Mouse (Mus musculus) MEL (cell line): ENCODE measurements around the gene Unkl.

Source experiments
- CTCF ChIP-seq, 3 experiments: IDR thresholded peaks in 2 of 3; conservative IDR thresholded peaks in 1 of 3; 2 replicates each; pipeline ENCODE4 v1.5.1; 2011 to 2012; ENCODE audit warnings: low read length in 3 of 3, low read depth in 2 of 3, mild to moderate bottlenecking in 2 of 3, improper control_type of control experiment in 1 of 3, inconsistent platforms in 1 of 3, mixed read lengths in 1 of 3, moderate library complexity in 1 of 3; ENCODE audit not compliant: control insufficient read depth in 1 of 3, insufficient read depth in 1 of 3, poor library complexity in 1 of 3, severe bottlenecking in 1 of 3
- EP300 ChIP-seq, 2 experiments: IDR thresholded peaks; 2 replicates each; pipeline ENCODE4 v1.6.1; 2011; ENCODE audit warnings: improper control_type of control experiment in 2 of 2, low read length in 2 of 2, low read depth in 1 of 2, mild to moderate bottlenecking in 1 of 2
- MAZ ChIP-seq: IDR thresholded peaks from 2 replicates; pipeline ENCODE4 v1.6.1; 2012; ENCODE audit warnings: low read depth, mild to moderate bottlenecking, inconsistent platforms, low read length, improper control_type of control experiment

GRCm38 (mm10) chr17:25187784-25188149 is 430 bp upstream of the Unkl start:
- TF ChIP-seq MAZ (no peak), CTCF (IDR thresholded peaks at IDR 0.05 in 2 of 3, conservative IDR thresholded peaks at IDR 0.05 in 1 of 3; ENCODE audit: control insufficient read depth in 1 of 3, insufficient read depth in 1 of 3, low read depth in 2 of 3, low read length in 3 of 3, poor library complexity in 1 of 3, severe bottlenecking in 1 of 3) (no peak), EP300 (IDR thresholded peaks at IDR 0.05; ENCODE audit: low read depth in 1 of 2, low read length in 2 of 2) (no peak)
